27 mouse cellular contexts compared by ENCODE assay signal in genomic region chr16:13674511-13674910, GRCm38 (mm10). TPM values are rescaled to one million over a fixed set of nuclear protein-coding genes. Genes with fewer than 3 reads are reported as not detected.
"Had no signal": no experiment of that assay in that cellular context is flagged by ENCODE, and none has a peak within 500 bp of the region (broad histone marks: within the 10 kb centered on the region; RNA-seq: fewer than 3 reads in every experiment).

No protein-coding gene starts in this region.

- DNase-seq: gastrocnemius, adult 2 months; gastrocnemius, postnatal 10 days; gastrocnemius, postnatal 36 days; heart, adult 18-20 months; heart, postnatal 10 days; kidney, adult 11 months; kidney, adult 2 months; kidney, adult 9 months; kidney, postnatal 14 days; kidney, postnatal 36 days; layer of hippocampus, adult 9-11 months; layer of hippocampus, postnatal 36 days; left cerebral cortex, postnatal 4 days; lung, adult 18-20 months had no signal

RNA-seq across cellular contexts. Expression of gene Pla2g10, which starts 56.3 kb away (rescaled TPM):
- total RNA-seq: gastrocnemius, adult 2 months; gastrocnemius, postnatal 10 days; gastrocnemius, postnatal 36 days; heart, adult 18-20 months; heart, postnatal 10 days; heart, postnatal 25 days; hematopoietic stem cell, adult 5-6 weeks; hindbrain, postnatal 0 days; layer of hippocampus, adult 18-20 months; layer of hippocampus, adult 8-10 months; layer of hippocampus, postnatal 14 days; layer of hippocampus, postnatal 36 days; left cerebral cortex, adult 18-20 months; left cerebral cortex, adult 8-10 months; left cerebral cortex, postnatal 10 days; left cerebral cortex, postnatal 25 days; left cerebral cortex, postnatal 4 days had no signal
- polyA plus RNA-seq: heart, embryonic 14.5 days; hindbrain, postnatal 0 days; kidney, postnatal 0 days; limb, embryonic 11.5 days had no signal
